Mouse (Mus musculus) stomach, embryonic 16.5 days (tissue): ENCODE measurements around the gene Bub1b. TPM values are rescaled to one million over a fixed set of nuclear protein-coding genes. Genes with fewer than 3 reads are reported as not detected.
A peak's percentile ranks its signal among the peaks of the same experiment; 100 is the strongest.
"Not testable (repeated sequence)": the region's sequence is repeated elsewhere in the genome, so short reads cannot be mapped to it uniquely, and the experiment has no call there.

Source experiments
- ATAC-seq: fragments of 200-750 bp; cut with Nextera tagmentation; 2 replicates; pipeline ENCODE4 v1.8.0; 2017; ENCODE audit warnings: moderate number of reproducible peaks, moderate TSS enrichment; ENCODE audit not compliant: insufficient read depth, low FRiP score
- H3K27ac ChIP-seq: fragments of 300-500 bp; sonication (generic); 2 replicates; pipeline ENCODE4 v1.5.1; 2014; ENCODE audit warnings: low read length
- H3K27me3 ChIP-seq: fragments of 300-500 bp; sonication (generic); 2 replicates; pipeline ENCODE4 v1.6.1; 2014; ENCODE audit warnings: low read length, control low read depth, mixed read lengths; ENCODE audit not compliant: control insufficient read depth, insufficient read depth
- H3K36me3 ChIP-seq: fragments of 300-500 bp; sonication (generic); 2 replicates; pipeline ENCODE4 v1.6.1; 2014; ENCODE audit warnings: low read length; ENCODE audit not compliant: control insufficient read depth, insufficient read depth
- H3K4me1 ChIP-seq: fragments of 300-500 bp; sonication (generic); 2 replicates; pipeline ENCODE4 v1.6.1; 2014; ENCODE audit warnings: low read length, control low read depth, mixed read lengths; ENCODE audit not compliant: control insufficient read depth, insufficient read depth
- H3K4me2 ChIP-seq: fragments of 300-500 bp; sonication (generic); 2 replicates; pipeline ENCODE4 v1.6.1; 2014; ENCODE audit warnings: low read depth, low read length, mixed read lengths
- H3K4me3 ChIP-seq: fragments of 300-500 bp; sonication (generic); replicated peaks from 2 replicates; pipeline ENCODE4 v1.5.1; 2014; ENCODE audit warnings: mild to moderate bottlenecking, low read length
- H3K9ac ChIP-seq: fragments of 300-500 bp; sonication (generic); 2 replicates; pipeline ENCODE4 v1.6.1; 2014; ENCODE audit warnings: low read length
- H3K9me3 ChIP-seq: fragments of 300-500 bp; sonication (generic); replicated peaks from 2 replicates; pipeline ENCODE4 v1.6.1; 2016; ENCODE audit warnings: low read length, control low read depth; ENCODE audit not compliant: control insufficient read depth
- WGBS: fragments of 180-500 bp; shearing (Covaris S2); extraction: QIAGEN DNeasy Blood & Tissue Kit; methylation state at CpG from one replicate; pipeline ENCODE4 v1.1.7; 2014; 5-methylcytosine and 5-hydroxymethylcytosine counted together
- polyA plus RNA-seq: library from polyadenylated mRNA; unstranded; fragments of >200 nt; fragmentation: Nextera tagmentation; extraction: Ambion mirVana; gene quantifications from 2 replicates; pipeline ENCODE4 v1.2.1, GENCODE M21; 2015

Bub1b gene
- polyA plus RNA-seq, 1 experiment from 2014 or later = 67.4 TPM

- Histone ChIP-seq H3K27ac (no peak overlapping the region), H3K4me2 (no peak overlapping the region), H3K4me1 (no peaks in the 10 kb centered on the region), H3K9me3 (no peaks in the 10 kb centered on the region), H3K36me3 (peaks cover 22% of the 10 kb centered on the region), H3K27me3 (no peaks in the 10 kb centered on the region), H3K9ac (no peak overlapping the region), H3K4me3 (no peak overlapping the region)
- no peak for ATAC-seq
- 31% methylated on average over 8 of the region's 8 CpGs for WGBS
Observed at GRCm38 (mm10) chr2:118637888-118638526, 40.0 kb downstream of the Bub1b start.

- no peaks in the 10 kb centered on the region for H3K9me3 ChIP-seq
- WGBS = 94% methylated on average over 8 of the region's 8 CpGs
- H3K4me2 ChIP-seq = no peak overlapping the region
- no peak overlapping the region for H3K27ac ChIP-seq
- H3K36me3 ChIP-seq = peaks cover 22% of the 10 kb centered on the region
- H3K4me1 ChIP-seq = no peaks in the 10 kb centered on the region
- no peak overlapping the region for H3K9ac ChIP-seq
- no peaks in the 10 kb centered on the region for H3K27me3 ChIP-seq
- H3K4me3 ChIP-seq = no peak overlapping the region
- ATAC-seq = no peak
Observed at GRCm38 (mm10) chr2:118638686-118639085, 40.7 kb downstream of the Bub1b start.

- no peak for ATAC-seq
- H3K4me2 ChIP-seq = no peak overlapping the region
- H3K9ac ChIP-seq = no peak overlapping the region
- H3K27me3 ChIP-seq = no peaks in the 10 kb centered on the region
- H3K36me3 ChIP-seq = peaks cover 16% of the 10 kb centered on the region
- no peaks in the 10 kb centered on the region for H3K9me3 ChIP-seq
- WGBS = 54% methylated on average over 2 of the region's 2 CpGs
- no peaks in the 10 kb centered on the region for H3K4me1 ChIP-seq
- H3K27ac ChIP-seq = no peak overlapping the region
- H3K4me3 ChIP-seq = no peak overlapping the region
Observed at GRCm38 (mm10) chr2:118641147-118641546, 43.1 kb downstream of the Bub1b start.

- Histone ChIP-seq H3K36me3 (peaks cover 16% of the 10 kb centered on the region), H3K4me3 (no peak overlapping the region), H3K9ac (no peak overlapping the region), H3K27ac (no peak overlapping the region), H3K4me1 (no peaks in the 10 kb centered on the region), H3K9me3 (no peaks in the 10 kb centered on the region), H3K27me3 (no peaks in the 10 kb centered on the region), H3K4me2 (no peak overlapping the region)
- ATAC-seq = no peak
- WGBS = 71% methylated on average over 3 of the region's 3 CpGs
Observed at GRCm38 (mm10) chr2:118642431-118642830, 44.4 kb downstream of the Bub1b start.

GRCm38 (mm10) chr2:118642942-118643341, 44.9 kb downstream of the Bub1b start:
- 56% methylated on average over 3 of the region's 3 CpGs for WGBS
- Histone ChIP-seq H3K9ac (no peak overlapping the region), H3K27me3 (no peaks in the 10 kb centered on the region), H3K4me2 (no peak overlapping the region), H3K27ac (no peak overlapping the region), H3K4me3 (no peak overlapping the region), H3K9me3 (no peaks in the 10 kb centered on the region), H3K36me3 (peaks cover 16% of the 10 kb centered on the region), H3K4me1 (no peaks in the 10 kb centered on the region)
- ATAC-seq = no peak

- 85% methylated on average over 5 of the region's 5 CpGs for WGBS
- Histone ChIP-seq H3K27ac (no peak overlapping the region), H3K36me3 (no peaks in the 10 kb centered on the region; the same call in 1 of the 2 replicates), H3K9ac (no peak overlapping the region), H3K4me2 (no peak overlapping the region), H3K9me3 (no peaks in the 10 kb centered on the region), H3K4me1 (no peaks in the 10 kb centered on the region), H3K27me3 (no peaks in the 10 kb centered on the region), H3K4me3 (no peak overlapping the region)
- ATAC-seq = no peak
Observed at GRCm38 (mm10) chr2:118646665-118647064, 48.7 kb downstream of the Bub1b start.

- not testable (repeated sequence) for H3K4me2 ChIP-seq, H3K27me3 ChIP-seq, ATAC-seq, H3K36me3 ChIP-seq, H3K9ac ChIP-seq, H3K4me3 ChIP-seq, H3K9me3 ChIP-seq, H3K4me1 ChIP-seq, H3K27ac ChIP-seq
- 42% methylated on average over 2 of the region's 2 CpGs for WGBS
Observed at GRCm38 (mm10) chr2:118650697-118651096, 52.7 kb downstream of the Bub1b start.

- Histone ChIP-seq H3K36me3 (no peaks in the 10 kb centered on the region), H3K27ac (peak overlapping the region; percentile 66), H3K4me1 (peaks cover 33% of the 10 kb centered on the region), H3K4me2 (no peak overlapping the region), H3K9ac (peak overlapping the region; percentile 20; the same call in 1 of the 2 replicates), H3K9me3 (no peaks in the 10 kb centered on the region), H3K27me3 (no peaks in the 10 kb centered on the region), H3K4me3 (no peak overlapping the region)
- peak; percentile 35; the same call in 1 of the 2 replicates for ATAC-seq
- WGBS = 16% methylated on average over 3 of the region's 3 CpGs
Observed at GRCm38 (mm10) chr2:118656688-118657281, 58.8 kb downstream of the Bub1b start.

GRCm38 (mm10) chr2:118658457-118658856, 60.4 kb downstream of the Bub1b start:
- H3K4me1 ChIP-seq = peaks cover 42% of the 10 kb centered on the region
- WGBS = 31% methylated on average over 4 of the region's 4 CpGs
- ATAC-seq = peak; percentile 89; the same call in 1 of the 2 replicates

More at GRCm38 (mm10) chr2:118658457-118658856, 60.4 kb downstream of the Bub1b start:
- Histone ChIP-seq H3K9me3 (no peaks in the 10 kb centered on the region), H3K9ac (no peak overlapping the region), H3K27ac (peak overlapping the region; percentile 71), H3K36me3 (no peaks in the 10 kb centered on the region), H3K4me2 (0 out of 2 replicates have a peak overlapping the region, but pooled peaks have one; percentile 6), H3K27me3 (no peaks in the 10 kb centered on the region), H3K4me3 (no peak overlapping the region)
